In genomic region chr13:109685296-109686115, GRCm38 (mm10) we compare ENCODE assay signal across 8 mouse cellular contexts.
DNase-seq lines count a peak whose midpoint lies in the region; ATAC-seq and TF ChIP-seq lines count a peak whose summit lies in the region.

No protein-coding gene starts in this region.

- TF ChIP-seq RAD21 in MEL (IDR thresholded peaks at IDR 0.05; ENCODE audit: low read depth, low read length): no peak

- H3K9me3 ChIP-seq in MEL (replicated peaks; ENCODE audit: insufficient read depth, low read length): no peaks in the 10 kb centered on the region
- H3K9me3 ChIP-seq in forebrain, embryonic 11.5 days (ENCODE audit: control insufficient read depth, low read length): no peaks in the 10 kb centered on the region
- no peaks in the 10 kb centered on the region for H3K9me3 ChIP-seq in heart, embryonic 16.5 days (replicated peaks; ENCODE audit: control insufficient read depth, low read length)
- no peaks in the 10 kb centered on the region for H3K9me3 ChIP-seq in lung, embryonic 15.5 days
- no peaks in the 10 kb centered on the region for H3K9me3 ChIP-seq in neural tube, embryonic 15.5 days (replicated peaks)

- H3K4me1 ChIP-seq in MEL (ENCODE audit: control insufficient read depth in 1 of 2, insufficient read depth in 2 of 2, low read length in 2 of 2): peaks cover 26 to 35% of the 10 kb centered on the region in 2 experiments
- H3K4me1 ChIP-seq in forebrain, embryonic 11.5 days (replicated peaks; ENCODE audit: control insufficient read depth, insufficient read depth, low read length): no peaks in the 10 kb centered on the region; the same call in 1 of the 2 replicates
- peaks cover 13% of the 10 kb centered on the region for H3K4me1 ChIP-seq in heart, embryonic 16.5 days (ENCODE audit: control insufficient read depth, insufficient read depth, low read length)
- peaks cover 11% of the 10 kb centered on the region; the same call in 1 of the 2 replicates for H3K4me1 ChIP-seq in lung, embryonic 15.5 days
- peaks cover 20% of the 10 kb centered on the region for H3K4me1 ChIP-seq in neural tube, embryonic 15.5 days

- TF ChIP-seq POLR2A in MEL (IDR thresholded peaks at IDR 0.05; ENCODE audit: control insufficient read depth in 1 of 2, insufficient read depth in 1 of 2, low read depth in 1 of 2, low read length in 2 of 2, poor library complexity in 1 of 2): peak; percentile 54 to 69; a peak in 2 of 4 replicates

- TF ChIP-seq EP300 in MEL (IDR thresholded peaks at IDR 0.05; ENCODE audit: low read depth in 1 of 2, low read length in 2 of 2): peak in 1 of 2 experiments; percentile 38; a peak in 1 of 4 replicates

- peak overlapping the region; percentile 92 for H3K9ac ChIP-seq in MEL (ENCODE audit: control insufficient read depth, low read depth, low read length, poor library complexity, severe bottlenecking)
- peak overlapping the region; percentile 50 for H3K9ac ChIP-seq in forebrain, embryonic 11.5 days (ENCODE audit: low read length)
- peak overlapping the region; percentile 87 for H3K9ac ChIP-seq in heart, embryonic 16.5 days (ENCODE audit: low read length)
- peak overlapping the region; percentile 64 for H3K9ac ChIP-seq in lung, embryonic 15.5 days
- peak overlapping the region; percentile 26; the same call in 1 of the 2 replicates for H3K9ac ChIP-seq in neural tube, embryonic 15.5 days (replicated peaks)

- H3K4me3 ChIP-seq in MEL (ENCODE audit: control insufficient read depth in 1 of 2, insufficient read depth in 1 of 2, low read depth in 2 of 2, low read length in 2 of 2): peak overlapping the region; percentile 86 to 98
- peak overlapping the region; percentile 41 for H3K4me3 ChIP-seq in forebrain, embryonic 11.5 days (ENCODE audit: low read depth, low read length)
- H3K4me3 ChIP-seq in heart, embryonic 16.5 days (ENCODE audit: low read length): peak overlapping the region; percentile 70
- H3K4me3 ChIP-seq in lung, embryonic 15.5 days: peak overlapping the region; percentile 55
- peak overlapping the region; percentile 41 for H3K4me3 ChIP-seq in neural tube, embryonic 15.5 days (replicated peaks)

- no peaks in the 10 kb centered on the region for H3K27me3 ChIP-seq in MEL (ENCODE audit: control insufficient read depth in 1 of 2, insufficient read depth in 2 of 2, low read length in 2 of 2)
- H3K27me3 ChIP-seq in forebrain, embryonic 11.5 days (ENCODE audit: control insufficient read depth, insufficient read depth, low read length): no peaks in the 10 kb centered on the region
- H3K27me3 ChIP-seq in heart, embryonic 16.5 days (ENCODE audit: control insufficient read depth, insufficient read depth, low read length): no peaks in the 10 kb centered on the region
- no peaks in the 10 kb centered on the region for H3K27me3 ChIP-seq in lung, embryonic 15.5 days
- no peaks in the 10 kb centered on the region for H3K27me3 ChIP-seq in neural tube, embryonic 15.5 days (replicated peaks)

- peak overlapping the region; percentile 78 for H3K4me2 ChIP-seq in forebrain, embryonic 11.5 days (ENCODE audit: low read depth, low read length, severe bottlenecking)
- peak overlapping the region; percentile 84 for H3K4me2 ChIP-seq in heart, embryonic 16.5 days (ENCODE audit: low read depth, low read length)
- H3K4me2 ChIP-seq in lung, embryonic 15.5 days: peak overlapping the region; percentile 87
- peak overlapping the region; percentile 70 for H3K4me2 ChIP-seq in neural tube, embryonic 15.5 days

- under 1% methylated on average over 29 of the region's 29 CpGs for WGBS in forebrain, embryonic 11.5 days
- 1% methylated on average over 29 of the region's 29 CpGs for WGBS in heart, embryonic 16.5 days
- WGBS in lung, embryonic 15.5 days: under 1% methylated on average over 29 of the region's 29 CpGs
- 1% methylated on average over 29 of the region's 29 CpGs for WGBS in neural tube, embryonic 15.5 days

- 0 out of 6 replicates have a peak, but pooled peaks of 1 of the 3 experiments have one; percentile 13 for TF ChIP-seq CTCF in MEL (IDR thresholded peaks at IDR 0.05 in 2 of 3, conservative IDR thresholded peaks at IDR 0.05 in 1 of 3; ENCODE audit: control insufficient read depth in 1 of 3, insufficient read depth in 1 of 3, low read depth in 2 of 3, low read length in 3 of 3, poor library complexity in 1 of 3, severe bottlenecking in 1 of 3)

- DNase-seq in MEL (ENCODE audit: low read depth, low spot score): peak; percentile 84
- peak; percentile 64 for DNase-seq in c-Kit-positive CD71-positive TER-119-positive erythroid progenitor cells, embryonic 14.5 days (ENCODE audit: low spot score)
- DNase-seq in forebrain, embryonic 11.5 days (ENCODE audit: low spot score): peak; percentile 71
- peak; percentile 48 to 68 for DNase-seq in kidney, postnatal 25 days
- peak; percentile 41 for DNase-seq in thymus, postnatal 14 days

- H3K27ac ChIP-seq in MEL (ENCODE audit: control insufficient read depth, low read depth, low read length): peak overlapping the region; percentile 93
- peak overlapping the region; percentile 0; the same call in 1 of the 2 replicates for H3K27ac ChIP-seq in forebrain, embryonic 11.5 days (ENCODE audit: low read depth, low read length)
- peak overlapping the region; percentile 96 for H3K27ac ChIP-seq in heart, embryonic 16.5 days (ENCODE audit: low read length)
- peak overlapping the region; percentile 81 for H3K27ac ChIP-seq in lung, embryonic 15.5 days
- H3K27ac ChIP-seq in neural tube, embryonic 15.5 days (replicated peaks): peak overlapping the region; percentile 46

- peaks cover 3 to 48% of the 10 kb centered on the region in 2 experiments; a peak in 3 of 4 replicates for H3K36me3 ChIP-seq in MEL (ENCODE audit: control insufficient read depth in 1 of 2, insufficient read depth in 2 of 2, low read length in 2 of 2)
- H3K36me3 ChIP-seq in forebrain, embryonic 11.5 days (ENCODE audit: control insufficient read depth, insufficient read depth, low read length): no peaks in the 10 kb centered on the region
- H3K36me3 ChIP-seq in heart, embryonic 16.5 days (ENCODE audit: control insufficient read depth, insufficient read depth): no peaks in the 10 kb centered on the region
- H3K36me3 ChIP-seq in lung, embryonic 15.5 days: no peaks in the 10 kb centered on the region
- no peaks in the 10 kb centered on the region for H3K36me3 ChIP-seq in neural tube, embryonic 15.5 days

- H3K79me2 ChIP-seq in MEL (ENCODE audit: control insufficient read depth, insufficient read depth, low read length, poor library complexity): peaks cover 47% of the 10 kb centered on the region

- ATAC-seq in forebrain, embryonic 11.5 days (replicated peaks; ENCODE audit: low FRiP score): peak; percentile 80
- peak; percentile 62 for ATAC-seq in heart, embryonic 16.5 days (replicated peaks; ENCODE audit: extremely low read depth, insufficient read depth, low FRiP score)
- peak; percentile 53; the same call in 1 of the 2 replicates for ATAC-seq in lung, embryonic 15.5 days (ENCODE audit: borderline replicate concordance, extremely low read depth, low FRiP score, low TSS enrichment)
- ATAC-seq in neural tube, embryonic 15.5 days (ENCODE audit: low FRiP score): peak; percentile 63

TF ChIP-seq in MEL, 35 proteins besides CTCF, POLR2A, EP300 and RAD21:
- no peak for TF ChIP-seq RCOR1 (IDR thresholded peaks at IDR 0.05; ENCODE audit: low read depth, low read length)
- no peak for TF ChIP-seq GATA1 (IDR thresholded peaks at IDR 0.05; ENCODE audit: low read depth, low read length)
- no peak; the same call in 1 of the 2 replicates for TF ChIP-seq ZKSCAN1 (IDR thresholded peaks at IDR 0.05; ENCODE audit: low read depth, low read length)
- TF ChIP-seq POLR2AphosphoS2 (IDR thresholded peaks at IDR 0.05; ENCODE audit: low read length): 0 out of 2 replicates have a peak, but pooled peaks have one; percentile 24
- TF ChIP-seq ZNF384 (IDR thresholded peaks at IDR 0.05; ENCODE audit: low read depth, low read length): peak; percentile 98
- peak; percentile 77 for TF ChIP-seq MXI1 (IDR thresholded peaks at IDR 0.05; ENCODE audit: low read depth, low read length)
- TF ChIP-seq TBP (IDR thresholded peaks at IDR 0.05; ENCODE audit: low read depth, low read length): peak; percentile 81; the same call in 1 of the 2 replicates
- TF ChIP-seq NRF1 (IDR thresholded peaks at IDR 0.05; ENCODE audit: insufficient read depth, low read depth, low read length, poor library complexity, severe bottlenecking): no peak
- TF ChIP-seq ZMIZ1 (IDR thresholded peaks at IDR 0.05; ENCODE audit: low read depth, low read length): peak; percentile 48; the same call in 1 of the 2 replicates
- peak; percentile 33; the same call in 1 of the 2 replicates for TF ChIP-seq HCFC1 (IDR thresholded peaks at IDR 0.05; ENCODE audit: low read depth, low read length)
- TF ChIP-seq TCF12 (IDR thresholded peaks at IDR 0.05; ENCODE audit: low read depth, low read length): peak; percentile 58
- TF ChIP-seq SIN3A (IDR thresholded peaks at IDR 0.05; ENCODE audit: low read length): peak; percentile 83
- 0 out of 2 replicates have a peak, but pooled peaks have one; percentile 47 for TF ChIP-seq CHD1 (IDR thresholded peaks at IDR 0.05; ENCODE audit: low read depth, low read length)
- no peak for TF ChIP-seq USF1 (IDR thresholded peaks at IDR 0.05; ENCODE audit: low read depth, low read length)
- no peak for TF ChIP-seq USF2 (IDR thresholded peaks at IDR 0.05; ENCODE audit: borderline replicate concordance in 1 of 2, insufficient read depth in 1 of 2, low read depth in 1 of 2, low read length in 2 of 2)
- TF ChIP-seq ETS1 (IDR thresholded peaks at IDR 0.05; ENCODE audit: low read depth, low read length): peak; percentile 64
- no peak for TF ChIP-seq UBTF (IDR thresholded peaks at IDR 0.05; ENCODE audit: borderline replicate concordance, insufficient read depth, low read depth, low read length)
- TF ChIP-seq CHD2 (IDR thresholded peaks at IDR 0.05; ENCODE audit: low read length): no peak
- TF ChIP-seq NELFE (IDR thresholded peaks at IDR 0.05; ENCODE audit: low read depth, low read length): peak; percentile 60
- TF ChIP-seq JUND (IDR thresholded peaks at IDR 0.05; ENCODE audit: low read depth, low read length): no peak
- no peak for TF ChIP-seq ELF1 (IDR thresholded peaks at IDR 0.05; ENCODE audit: low read depth, low read length)

Comparison
In these comparisons a context has a peak if more than half of its experiments do, and no peak if none do; other contexts are left out.
1. Peak in every context shown above with its lines: DNase-seq, ATAC-seq, H3K4me3 ChIP-seq and H3K27ac ChIP-seq.
2. H3K27ac ChIP-seq: peak in every context shown above with its lines; median percentile 96 in heart, embryonic 16.5 days; 93 in MEL; 81 in lung, embryonic 15.5 days; 46 in neural tube, embryonic 15.5 days; 0 in forebrain, embryonic 11.5 days.
3. H3K4me3 ChIP-seq: peak in every context shown above with its lines; median percentile 92 in MEL; 70 in heart, embryonic 16.5 days; 55 in lung, embryonic 15.5 days; 41 in forebrain, embryonic 11.5 days; 41 in neural tube, embryonic 15.5 days.
4. H3K9ac ChIP-seq: peak in every context shown above with its lines; median percentile 92 in MEL; 87 in heart, embryonic 16.5 days; 64 in lung, embryonic 15.5 days; 50 in forebrain, embryonic 11.5 days; 26 in neural tube, embryonic 15.5 days.